ENCODE assay signal across 15 mouse cellular contexts in genomic region chr8:82841520-82842142, GRCm38 (mm10). TPM values are rescaled to one million over a fixed set of nuclear protein-coding genes. Genes with fewer than 3 reads are reported as not detected.
DNase-seq lines count a peak whose midpoint lies in the region; ATAC-seq and TF ChIP-seq lines count a peak whose summit lies in the region.
"Had no signal": no experiment of that assay in that cellular context is flagged by ENCODE, and none has a peak within 500 bp of the region (broad histone marks: within the 10 kb centered on the region; RNA-seq: fewer than 3 reads in every experiment).

No protein-coding gene starts in this region.

- H3K9ac ChIP-seq in heart, embryonic 12.5 days: no peak overlapping the region
- H3K9ac ChIP-seq: heart, embryonic 15.5 days; limb, embryonic 15.5 days had no signal

- no peak for TF ChIP-seq POLR2A in lung, adult 2 months (IDR thresholded peaks at IDR 0.05; ENCODE audit: borderline replicate concordance, extremely low read depth, low read depth, low read length)
- no peak for TF ChIP-seq POLR2A in brain, embryonic 14.5 days (IDR thresholded peaks at IDR 0.05; ENCODE audit: borderline replicate concordance, extremely low read depth, insufficient read depth, insufficient read length, poor library complexity, severe bottlenecking)

- WGBS in heart, embryonic 12.5 days: 42% methylated on average over 6 of the region's 6 CpGs
- 38% methylated on average over 6 of the region's 6 CpGs for WGBS in lung, adult 2 months

- H3K27me3 ChIP-seq in heart, embryonic 12.5 days (replicated peaks): no peaks in the 10 kb centered on the region; the same call in 1 of the 2 replicates
- H3K27me3 ChIP-seq: heart, embryonic 15.5 days; limb, embryonic 15.5 days had no signal

- no peak overlapping the region for H3K27ac ChIP-seq in heart, embryonic 12.5 days (ENCODE audit: poor library complexity, severe bottlenecking)
- H3K27ac ChIP-seq: heart, embryonic 15.5 days; limb, embryonic 15.5 days had no signal

- no peak for ATAC-seq in heart, embryonic 12.5 days (ENCODE audit: insufficient number of reproducible peaks, low FRiP score)
- ATAC-seq in inflammation-experienced regulatory T-cells, adult 6 months: no peak

- no peaks in the 10 kb centered on the region for H3K36me3 ChIP-seq in heart, embryonic 12.5 days
- H3K36me3 ChIP-seq: heart, embryonic 15.5 days; limb, embryonic 15.5 days had no signal

- peak; percentile 11 to 20 for DNase-seq in heart, adult 18-20 months
- no peak for DNase-seq in lung, adult 2 months
- DNase-seq in lung, postnatal 25 days (ENCODE audit: low spot score): no peak
- DNase-seq in brain, embryonic 14.5 days (ENCODE audit: low read depth): peak; percentile 52
- DNase-seq in retina, embryonic 14.5 days (ENCODE audit: low spot score): peak; percentile 76
- DNase-seq in right cerebral cortex, postnatal 4 days: no peak
- DNase-seq: adrenal gland, postnatal 14 days; cerebellum, adult 9-11 months; kidney, postnatal 4 days; right cerebral cortex, postnatal 25 days; thymus, adult 2 months had no signal

- H3K4me1 ChIP-seq in heart, embryonic 12.5 days (replicated peaks): 0 out of 2 replicates have a peak, but pooled peaks cover 3% of the 10 kb centered on the region
- H3K4me1 ChIP-seq in lung, adult 2 months (ENCODE audit: control insufficient read depth, insufficient read depth, low read length): 0 out of 2 replicates have a peak, but pooled peaks cover 2% of the 10 kb centered on the region
- H3K4me1 ChIP-seq: heart, embryonic 15.5 days; limb, embryonic 15.5 days had no signal

- 0 out of 2 replicates have a peak, but pooled peaks have one; percentile 6 for TF ChIP-seq CTCF in lung, adult 2 months (IDR thresholded peaks at IDR 0.05; ENCODE audit: insufficient read depth, low read length)
- no peak for TF ChIP-seq CTCF in brain, embryonic 14.5 days (IDR thresholded peaks at IDR 0.05; ENCODE audit: borderline replicate concordance, extremely low read depth, insufficient read depth, insufficient read length)

- H3K9me3 ChIP-seq in heart, embryonic 12.5 days (replicated peaks): no peaks in the 10 kb centered on the region
- H3K9me3 ChIP-seq: heart, embryonic 15.5 days; limb, embryonic 15.5 days had no signal

- H3K4me3 ChIP-seq in heart, embryonic 12.5 days: no peak overlapping the region
- no peak overlapping the region for H3K4me3 ChIP-seq in lung, adult 2 months (replicated peaks; ENCODE audit: extremely low read depth, low read depth, low read length)
- H3K4me3 ChIP-seq: heart, embryonic 15.5 days; limb, embryonic 15.5 days had no signal

- H3K4me2 ChIP-seq in heart, embryonic 12.5 days: no peak overlapping the region
- H3K4me2 ChIP-seq: heart, embryonic 15.5 days; limb, embryonic 15.5 days had no signal

RNA-seq across cellular contexts. Expression of gene Rnf150, which starts 21.5 kb away (rescaled TPM):
- total RNA-seq in heart, adult 18-20 months (2021): 10 to 100 TPM; 14.7 to 15.1 TPM
- 0.75 and 0.92 TPM in 2 replicates for polyA plus RNA-seq in heart, embryonic 12.5 days (2016; fragmentation: Nextera tagmentation; extraction: Ambion mirVana)
- 4.4 and 6.9 TPM in 2 replicates for polyA plus RNA-seq in lung, adult 2 months (2012; rRNA removed)
- polyA plus RNA-seq in brain, embryonic 14.5 days (2012; rRNA removed): 8.5 and 12.1 TPM in 2 replicates
- not detected for polyA plus RNA-seq in inflammation-experienced regulatory T-cells, adult 6 months (2017; shearing (Covaris generic))

Comparison
In these comparisons a context has a peak if more than half of its experiments do, and no peak if none do; other contexts are left out.
1. DNase-seq: peak in heart, adult 18-20 months (2 of 2), brain, embryonic 14.5 days (single experiment) and retina, embryonic 14.5 days (single experiment); none in lung, adult 2 months (single experiment), lung, postnatal 25 days (single experiment) and right cerebral cortex, postnatal 4 days (single experiment).